Mouse (Mus musculus): ENCODE measurements at regions not wholly inside any gene's neighbourhood (a gene's known extent, or its start where the extent isn't known, plus 50 kb on each side); places are given as distances from the start of the nearest gene placed in this dataset.

DNA sequence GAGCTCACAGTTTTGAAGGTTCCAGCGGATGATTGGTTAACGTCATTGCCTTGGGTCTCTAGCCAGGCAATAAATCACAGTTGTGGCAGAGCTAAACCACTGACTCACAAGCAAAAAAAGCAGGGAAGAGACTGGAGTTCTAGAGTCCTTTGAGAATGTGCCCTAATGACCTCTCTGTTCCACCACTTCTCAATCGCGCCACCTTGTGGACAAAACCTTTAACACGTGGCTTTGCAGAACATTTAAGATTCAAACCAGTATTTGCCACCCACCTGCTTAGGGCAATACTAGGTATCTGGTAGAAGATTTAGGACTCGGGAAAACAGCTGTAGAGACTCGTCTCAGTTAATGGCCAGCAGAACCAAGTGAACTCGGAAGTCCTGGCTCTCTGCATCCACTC lies 254.8 kb upstream of the Gjb5 start:
- H3K9me3 ChIP-seq (replicated peaks): no peaks in the 10 kb centered on the region
- H3K9ac ChIP-seq: no peak overlapping the region
- H3K4me2 ChIP-seq: no peak overlapping the region
- 39% methylated on average over 8 of the region's 8 CpGs for WGBS (ENCODE audit: insufficient replicate concordance)
- no peaks in the 10 kb centered on the region for H3K36me3 ChIP-seq
- H3K27ac ChIP-seq: no peak overlapping the region
- H3K4me1 ChIP-seq: no peaks in the 10 kb centered on the region
- H3K27me3 ChIP-seq (replicated peaks): no peaks in the 10 kb centered on the region
- no peak for ATAC-seq
- H3K4me3 ChIP-seq: no peak overlapping the region

DNA sequence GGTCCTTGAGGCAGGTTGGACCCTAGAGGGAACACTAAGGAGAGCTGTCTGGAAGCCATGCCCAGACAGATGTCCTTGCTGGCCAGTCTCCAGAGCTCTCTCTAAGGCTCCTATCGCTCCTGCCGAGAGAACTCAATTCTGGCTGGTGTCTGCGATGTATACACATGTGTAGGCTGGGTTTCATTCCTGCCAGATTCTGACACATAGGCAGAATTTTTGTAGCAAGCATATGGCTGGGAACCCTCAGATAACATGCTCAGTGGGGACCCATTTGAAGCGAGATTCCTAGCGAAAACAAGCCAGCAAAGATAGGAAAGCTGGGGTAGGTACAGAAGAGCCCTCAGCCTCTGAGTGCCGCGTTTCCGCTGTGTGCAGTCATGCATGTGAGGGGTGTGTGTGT lies 242.9 kb upstream of the Gjb5 start:
- no peak for ATAC-seq
- no peak overlapping the region for H3K4me2 ChIP-seq
- no peaks in the 10 kb centered on the region for H3K9me3 ChIP-seq (replicated peaks)
- no peaks in the 10 kb centered on the region for H3K4me1 ChIP-seq
- WGBS (ENCODE audit: insufficient replicate concordance): 68% methylated on average over 8 of the region's 8 CpGs
- no peak overlapping the region for H3K4me3 ChIP-seq
- no peak overlapping the region for H3K27ac ChIP-seq
- no peaks in the 10 kb centered on the region for H3K27me3 ChIP-seq (replicated peaks)
- H3K9ac ChIP-seq: no peak overlapping the region
- H3K36me3 ChIP-seq: no peaks in the 10 kb centered on the region

DNA sequence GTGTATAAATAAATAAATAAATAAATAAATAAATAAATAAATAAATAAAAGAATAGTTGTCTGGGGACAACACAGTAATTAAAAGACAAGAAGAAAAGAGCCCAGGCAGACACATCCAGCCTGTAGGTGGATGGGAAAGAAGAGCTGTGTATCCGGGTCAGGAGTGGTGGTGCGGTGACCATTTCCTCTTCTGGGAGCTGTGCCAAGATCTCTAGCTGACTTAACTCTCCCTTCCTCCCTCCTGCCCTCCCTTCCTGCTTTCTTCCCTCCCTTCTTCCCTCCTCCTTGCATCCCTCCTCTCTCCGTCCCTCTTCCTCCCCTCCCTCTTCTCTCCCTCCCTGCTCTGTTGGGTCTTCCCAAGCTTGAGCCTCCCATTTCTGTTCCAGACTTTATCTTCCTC lies 240.6 kb upstream of the Gjb5 start:
- Histone ChIP-seq H3K36me3 (no peaks in the 10 kb centered on the region), H3K9me3 (replicated peaks) (no peaks in the 10 kb centered on the region), H3K9ac (no peak overlapping the region), H3K4me2 (no peak overlapping the region), H3K4me1 (no peaks in the 10 kb centered on the region), H3K27ac (no peak overlapping the region), H3K27me3 (replicated peaks) (no peaks in the 10 kb centered on the region), H3K4me3 (no peak overlapping the region)
- WGBS (ENCODE audit: insufficient replicate concordance): 43% methylated on average over 3 of the region's 3 CpGs
- no peak for ATAC-seq

- Histone ChIP-seq H3K27ac (no peak overlapping the region), H3K27me3 (replicated peaks) (no peaks in the 10 kb centered on the region), H3K9ac (no peak overlapping the region), H3K4me2 (no peak overlapping the region), H3K36me3 (no peaks in the 10 kb centered on the region), H3K4me1 (no peaks in the 10 kb centered on the region), H3K4me3 (no peak overlapping the region), H3K9me3 (replicated peaks) (no peaks in the 10 kb centered on the region)
- 74% methylated on average over 8 of the region's 8 CpGs for WGBS (ENCODE audit: insufficient replicate concordance)
- no peak for ATAC-seq
Measured at GRCm38 (mm10) chr4:127594081-127594480, 236.1 kb upstream of the Gjb5 start.

DNA sequence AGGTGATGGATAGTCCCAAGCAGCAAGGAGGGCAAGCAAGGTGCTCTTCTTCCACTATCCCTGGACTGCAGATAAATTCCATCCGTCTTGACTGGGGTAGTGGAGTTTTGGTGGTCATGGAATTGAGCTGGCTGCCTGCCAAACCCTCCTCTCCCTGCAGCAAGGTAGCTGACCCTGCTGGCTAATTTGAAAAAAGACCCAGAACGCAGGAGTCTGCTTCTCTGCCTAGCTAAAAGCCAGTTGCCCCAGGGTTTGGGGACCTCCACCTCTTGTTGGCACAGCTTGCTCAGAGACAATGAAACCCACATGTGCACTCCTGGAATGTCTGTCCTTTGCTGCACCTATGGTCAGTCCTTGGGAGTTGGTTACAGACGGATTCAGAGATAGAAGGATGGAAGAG lies 233.6 kb upstream of the Gjb5 start:
- H3K27ac ChIP-seq: no peak overlapping the region
- H3K9me3 ChIP-seq (replicated peaks): 0 out of 2 replicates have a peak, but pooled peaks cover 5% of the 10 kb centered on the region
- no peaks in the 10 kb centered on the region for H3K4me1 ChIP-seq
- no peak overlapping the region for H3K4me2 ChIP-seq
- H3K4me3 ChIP-seq: no peak overlapping the region
- H3K36me3 ChIP-seq: no peaks in the 10 kb centered on the region
- H3K9ac ChIP-seq: no peak overlapping the region
- no peaks in the 10 kb centered on the region for H3K27me3 ChIP-seq (replicated peaks)
- 40% methylated on average over 3 of the region's 3 CpGs for WGBS (ENCODE audit: insufficient replicate concordance)
- ATAC-seq: no peak

- H3K4me1 ChIP-seq: no peaks in the 10 kb centered on the region
- no peak overlapping the region for H3K4me2 ChIP-seq
- WGBS (ENCODE audit: insufficient replicate concordance): 56% methylated on average over 4 of the region's 4 CpGs
- H3K27me3 ChIP-seq (replicated peaks): no peaks in the 10 kb centered on the region
- no peak for ATAC-seq
- H3K27ac ChIP-seq: no peak overlapping the region
- no peaks in the 10 kb centered on the region for H3K36me3 ChIP-seq
- no peak overlapping the region for H3K9ac ChIP-seq
- H3K9me3 ChIP-seq (replicated peaks): 0 out of 2 replicates have a peak, but pooled peaks cover 5% of the 10 kb centered on the region
- H3K4me3 ChIP-seq: no peak overlapping the region
Measured at GRCm38 (mm10) chr4:127586822-127587221, 228.8 kb upstream of the Gjb5 start.

GRCm38 (mm10) chr4:127576521-127576920 lies 218.5 kb upstream of the Gjb5 start:
- H3K4me1 ChIP-seq: no peaks in the 10 kb centered on the region
- 68% methylated on average over 3 of the region's 3 CpGs for WGBS (ENCODE audit: insufficient replicate concordance)
- no peaks in the 10 kb centered on the region for H3K36me3 ChIP-seq
- no peaks in the 10 kb centered on the region for H3K27me3 ChIP-seq (replicated peaks)
- ATAC-seq: no peak
- H3K9me3 ChIP-seq (replicated peaks): no peaks in the 10 kb centered on the region
- no peak overlapping the region for H3K27ac ChIP-seq
- H3K4me3 ChIP-seq: no peak overlapping the region
- no peak overlapping the region for H3K9ac ChIP-seq
- no peak overlapping the region for H3K4me2 ChIP-seq

GRCm38 (mm10) chr4:127562602-127563001 lies 204.6 kb upstream of the Gjb5 start:
- Histone ChIP-seq H3K9me3 (replicated peaks) (no peaks in the 10 kb centered on the region), H3K4me3 (no peak overlapping the region), H3K36me3 (no peaks in the 10 kb centered on the region), H3K27ac (no peak overlapping the region), H3K9ac (no peak overlapping the region), H3K27me3 (replicated peaks) (no peaks in the 10 kb centered on the region), H3K4me1 (no peaks in the 10 kb centered on the region), H3K4me2 (no peak overlapping the region)
- ATAC-seq: no peak
- 77% methylated on average over 5 of the region's 5 CpGs for WGBS (ENCODE audit: insufficient replicate concordance)

DNA sequence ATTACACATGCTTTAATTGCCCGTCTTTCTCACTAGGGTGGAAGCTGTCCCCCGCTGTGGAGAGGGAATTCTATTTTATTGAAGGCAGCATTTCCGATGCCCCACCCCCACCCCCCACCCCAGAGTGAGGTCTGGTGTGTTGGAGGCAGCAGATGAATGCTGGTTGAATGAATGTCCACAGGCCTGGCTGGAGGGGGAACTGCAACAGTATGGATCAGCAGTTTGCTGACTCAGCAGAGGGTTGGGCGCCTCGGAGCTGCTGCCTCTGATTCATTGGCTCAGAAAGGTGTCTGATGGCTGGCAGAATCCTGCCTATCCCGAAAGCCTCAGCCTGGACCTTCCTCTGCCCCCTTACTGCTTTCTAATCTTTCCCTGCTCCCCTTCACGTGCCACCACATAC lies 200.6 kb upstream of the Gjb5 start:
- H3K36me3 ChIP-seq: no peaks in the 10 kb centered on the region
- H3K4me3 ChIP-seq: no peak overlapping the region
- H3K27ac ChIP-seq: no peak overlapping the region
- H3K27me3 ChIP-seq (replicated peaks): no peaks in the 10 kb centered on the region
- no peak overlapping the region for H3K9ac ChIP-seq
- no peaks in the 10 kb centered on the region for H3K4me1 ChIP-seq
- 58% methylated on average over 7 of the region's 7 CpGs for WGBS (ENCODE audit: insufficient replicate concordance)
- no peak for ATAC-seq
- H3K9me3 ChIP-seq (replicated peaks): 0 out of 2 replicates have a peak, but pooled peaks cover 3% of the 10 kb centered on the region
- H3K4me2 ChIP-seq: no peak overlapping the region

GRCm38 (mm10) chr4:127552456-127553225 lies 194.7 kb upstream of the Gjb5 start:
- Histone ChIP-seq H3K4me2 (no peak overlapping the region), H3K4me3 (no peak overlapping the region), H3K9me3 (replicated peaks) (0 out of 2 replicates have a peak, but pooled peaks cover 3% of the 10 kb centered on the region), H3K9ac (no peak overlapping the region), H3K27me3 (replicated peaks) (no peaks in the 10 kb centered on the region), H3K4me1 (no peaks in the 10 kb centered on the region), H3K27ac (no peak overlapping the region), H3K36me3 (no peaks in the 10 kb centered on the region)
- 54% methylated on average over 12 of the region's 12 CpGs for WGBS (ENCODE audit: insufficient replicate concordance)
- ATAC-seq: no peak

DNA sequence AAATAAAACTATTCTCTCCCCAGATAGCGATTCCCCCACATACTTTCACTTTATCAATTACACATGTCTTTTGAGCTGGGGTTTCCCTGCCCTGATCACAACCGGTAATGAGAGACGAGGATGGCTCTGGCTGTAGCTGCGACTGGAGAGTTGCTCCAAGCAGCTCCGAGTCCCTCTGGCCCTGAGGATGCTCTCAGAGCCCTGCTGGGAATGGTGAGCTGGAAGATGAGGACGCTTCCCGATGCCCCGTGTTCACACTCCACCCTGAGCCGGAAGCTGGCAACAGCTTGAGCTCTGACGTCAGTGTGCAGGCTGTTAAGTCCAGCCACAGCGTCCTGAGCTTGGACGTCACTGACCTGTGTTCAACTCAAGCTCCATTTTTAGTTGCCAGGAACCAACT lies 191.6 kb upstream of the Gjb5 start:
- no peak for ATAC-seq

GRCm38 (mm10) chr4:127549018-127549417 lies 191.0 kb upstream of the Gjb5 start:
- H3K9me3 ChIP-seq (replicated peaks): no peaks in the 10 kb centered on the region
- H3K27ac ChIP-seq: no peak overlapping the region
- no peaks in the 10 kb centered on the region for H3K36me3 ChIP-seq
- no peak for ATAC-seq
- no peaks in the 10 kb centered on the region for H3K27me3 ChIP-seq (replicated peaks)
- no peaks in the 10 kb centered on the region for H3K4me1 ChIP-seq
- H3K4me3 ChIP-seq: no peak overlapping the region
- H3K4me2 ChIP-seq: no peak overlapping the region
- no peak overlapping the region for H3K9ac ChIP-seq
- WGBS (ENCODE audit: insufficient replicate concordance): 48% methylated on average over 6 of the region's 6 CpGs

More for the DNA sequence above, 191.6 kb upstream of the Gjb5 start:
- no peak overlapping the region for H3K4me2 ChIP-seq
- H3K9ac ChIP-seq: no peak overlapping the region
- WGBS (ENCODE audit: insufficient replicate concordance): 42% methylated on average over 12 of the region's 12 CpGs
- H3K4me1 ChIP-seq: no peaks in the 10 kb centered on the region
- H3K36me3 ChIP-seq: no peaks in the 10 kb centered on the region
- no peaks in the 10 kb centered on the region for H3K27me3 ChIP-seq (replicated peaks)
- H3K9me3 ChIP-seq (replicated peaks): no peaks in the 10 kb centered on the region
- no peak overlapping the region for H3K4me3 ChIP-seq
- H3K27ac ChIP-seq: no peak overlapping the region

- WGBS (ENCODE audit: insufficient replicate concordance): 71% methylated on average over 6 of the region's 6 CpGs
- no peak overlapping the region for H3K9ac ChIP-seq
- H3K4me3 ChIP-seq: no peak overlapping the region
- H3K4me2 ChIP-seq: no peak overlapping the region
- H3K9me3 ChIP-seq (replicated peaks): no peaks in the 10 kb centered on the region
- no peak for ATAC-seq
- no peak overlapping the region for H3K27ac ChIP-seq
- no peaks in the 10 kb centered on the region for H3K4me1 ChIP-seq
- H3K27me3 ChIP-seq (replicated peaks): no peaks in the 10 kb centered on the region
- no peaks in the 10 kb centered on the region for H3K36me3 ChIP-seq
Measured at GRCm38 (mm10) chr4:127545106-127545505, 187.1 kb upstream of the Gjb5 start.
